Mouse (Mus musculus): ENCODE measurements around the gene Lag3. TPM values are rescaled to one million over a fixed set of nuclear protein-coding genes. Genes with fewer than 3 reads are reported as not detected.

Gene Lag3
- polyA plus RNA-seq, 1 experiment from 2014 or later, result 3.2 TPM

GRCm38 (mm10) chr6:124918890-124919627 lies 7.6 kb upstream of the Lag3 start:
- peaks cover 8% of the 10 kb centered on the region for H3K36me3 ChIP-seq
- H3K27ac ChIP-seq (replicated peaks), result peak overlapping the region; percentile 100
- H3K4me2 ChIP-seq, result peak overlapping the region; percentile 99
- peaks cover 58% of the 10 kb centered on the region for H3K4me1 ChIP-seq
- no peaks in the 10 kb centered on the region for H3K27me3 ChIP-seq (replicated peaks)
- no peaks in the 10 kb centered on the region for H3K9me3 ChIP-seq (replicated peaks)
- ATAC-seq (ENCODE audit: low FRiP score), result no peak
- peak overlapping the region; percentile 100 for H3K9ac ChIP-seq (replicated peaks)
- peak overlapping the region; percentile 95 for H3K4me3 ChIP-seq (replicated peaks)
- WGBS, result 17% methylated on average over 13 of the region's 14 CpGs

GRCm38 (mm10) chr6:124918331-124918690 lies 6.8 kb upstream of the Lag3 start:
- WGBS, result 6% methylated on average over 7 of the region's 7 CpGs
- Histone ChIP-seq H3K9ac (replicated peaks) (peak overlapping the region; percentile 100), H3K4me1 (peaks cover 63% of the 10 kb centered on the region), H3K9me3 (replicated peaks) (no peaks in the 10 kb centered on the region), H3K4me3 (replicated peaks) (peak overlapping the region; percentile 95), H3K27me3 (replicated peaks) (no peaks in the 10 kb centered on the region), H3K4me2 (peak overlapping the region; percentile 99), H3K27ac (replicated peaks) (peak overlapping the region; percentile 100), H3K36me3 (peaks cover 16% of the 10 kb centered on the region)
- no peak for ATAC-seq (ENCODE audit: low FRiP score)

GRCm38 (mm10) chr6:124917518-124918330 lies 6.2 kb upstream of the Lag3 start:
- peak overlapping the region; percentile 100 for H3K27ac ChIP-seq (replicated peaks)
- no peaks in the 10 kb centered on the region for H3K9me3 ChIP-seq (replicated peaks)
- H3K4me1 ChIP-seq, result peaks cover 63% of the 10 kb centered on the region
- peaks cover 22% of the 10 kb centered on the region for H3K36me3 ChIP-seq
- H3K9ac ChIP-seq (replicated peaks), result peak overlapping the region; percentile 100
- peak overlapping the region; percentile 99 for H3K4me2 ChIP-seq
- H3K4me3 ChIP-seq (replicated peaks), result peak overlapping the region; percentile 95
- under 1% methylated on average over 56 of the region's 89 CpGs for WGBS
- ATAC-seq (ENCODE audit: low FRiP score), result peak; percentile 84
- no peaks in the 10 kb centered on the region for H3K27me3 ChIP-seq (replicated peaks)

DNA sequence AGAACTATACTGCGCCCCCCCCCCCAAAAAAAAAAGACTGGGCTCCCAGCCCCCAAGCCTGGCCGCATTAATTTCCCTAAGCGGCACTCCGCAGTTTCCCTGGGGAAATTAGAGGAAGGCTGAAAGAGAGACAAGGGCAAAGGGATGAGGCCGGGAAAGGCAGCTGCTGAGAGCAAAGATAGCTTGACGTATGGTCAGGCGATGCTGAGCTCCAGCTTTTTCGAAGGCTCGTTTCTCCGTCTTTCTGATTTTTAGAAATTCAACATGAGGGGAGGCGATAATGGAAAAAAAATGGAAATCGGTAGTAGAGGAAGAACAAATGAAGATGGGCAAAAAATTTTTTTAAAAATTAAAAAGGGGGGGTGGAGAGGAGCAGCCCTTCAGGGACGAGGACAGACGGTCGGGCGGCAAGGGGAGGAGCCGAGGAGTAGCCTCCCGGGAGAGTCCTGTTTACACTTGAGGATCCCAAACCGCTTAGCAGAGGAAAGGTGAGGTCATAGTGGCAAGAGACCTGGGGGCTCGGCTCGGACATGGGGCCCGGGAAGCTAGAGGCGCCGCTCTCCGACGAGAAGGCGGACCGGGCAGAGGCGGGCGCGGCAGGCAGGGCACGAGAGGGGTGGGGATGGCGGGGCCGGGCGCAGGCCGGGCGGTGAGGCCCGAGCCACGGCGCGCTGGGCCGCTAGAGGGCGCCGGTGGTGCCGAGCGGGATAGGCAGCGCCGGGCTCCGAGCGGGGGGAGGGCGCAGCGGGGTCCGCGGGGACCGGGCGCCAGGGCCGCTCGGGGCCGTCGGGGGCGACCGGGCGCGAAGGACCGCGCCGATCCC lies 5.4 kb upstream of the Lag3 start:
- peak overlapping the region; percentile 100 for H3K27ac ChIP-seq (replicated peaks)
- peak overlapping the region; percentile 100 for H3K9ac ChIP-seq (replicated peaks)
- peak overlapping the region; percentile 95 for H3K4me3 ChIP-seq (replicated peaks)
- peak; percentile 64 for ATAC-seq (ENCODE audit: low FRiP score)
- WGBS, result 1% methylated on average over 55 of the region's 67 CpGs
- peak overlapping the region; percentile 99 for H3K4me2 ChIP-seq
- H3K4me1 ChIP-seq, result peaks cover 63% of the 10 kb centered on the region
- H3K27me3 ChIP-seq (replicated peaks), result no peaks in the 10 kb centered on the region
- H3K9me3 ChIP-seq (replicated peaks), result no peaks in the 10 kb centered on the region
- peaks cover 23% of the 10 kb centered on the region for H3K36me3 ChIP-seq

DNA sequence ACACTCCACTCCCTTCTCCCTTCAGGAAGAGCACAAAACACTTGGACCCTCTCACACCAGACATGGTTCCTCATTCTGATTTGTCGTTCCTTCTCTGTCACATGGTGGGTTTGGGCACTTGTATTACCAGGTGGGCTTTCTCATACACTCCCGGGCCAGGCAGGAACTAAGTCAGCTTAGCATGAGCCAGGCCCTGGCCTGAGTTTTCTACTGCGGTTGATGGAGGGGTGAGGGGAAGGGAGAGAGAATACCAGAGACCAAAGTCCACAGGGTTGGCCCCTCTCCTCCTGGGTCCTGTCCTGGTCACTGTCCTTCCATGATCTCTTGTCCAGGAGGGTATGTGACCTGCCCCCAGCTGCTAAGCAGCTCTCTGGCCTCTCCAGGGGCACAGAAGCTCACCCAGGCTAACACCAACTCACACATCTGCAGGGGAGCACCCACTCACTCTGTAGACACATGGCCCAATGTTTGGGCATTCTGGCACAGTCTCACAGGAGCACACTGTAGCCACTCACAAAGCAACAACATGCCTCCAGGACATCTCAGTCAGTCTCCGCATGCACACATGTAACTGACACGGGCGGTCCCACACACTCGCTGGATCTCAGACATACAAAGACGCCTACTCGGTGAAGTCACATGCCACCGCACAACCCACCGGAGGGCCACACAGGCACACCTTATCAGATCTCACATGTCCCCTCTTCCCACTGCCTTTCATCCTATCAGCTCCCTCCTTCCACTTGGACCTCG lies 4.6 kb upstream of the Lag3 start:
- peak overlapping the region; percentile 100 for H3K9ac ChIP-seq (replicated peaks)
- no peaks in the 10 kb centered on the region for H3K9me3 ChIP-seq (replicated peaks)
- peaks cover 60% of the 10 kb centered on the region for H3K4me1 ChIP-seq
- peak overlapping the region; percentile 99 for H3K4me2 ChIP-seq
- peak overlapping the region; percentile 95 for H3K4me3 ChIP-seq (replicated peaks)
- no peak for ATAC-seq (ENCODE audit: low FRiP score)
- peak overlapping the region; percentile 100 for H3K27ac ChIP-seq (replicated peaks)
- H3K27me3 ChIP-seq (replicated peaks), result no peaks in the 10 kb centered on the region
- WGBS, result 5% methylated on average over 12 of the region's 12 CpGs
- peaks cover 23% of the 10 kb centered on the region for H3K36me3 ChIP-seq

DNA sequence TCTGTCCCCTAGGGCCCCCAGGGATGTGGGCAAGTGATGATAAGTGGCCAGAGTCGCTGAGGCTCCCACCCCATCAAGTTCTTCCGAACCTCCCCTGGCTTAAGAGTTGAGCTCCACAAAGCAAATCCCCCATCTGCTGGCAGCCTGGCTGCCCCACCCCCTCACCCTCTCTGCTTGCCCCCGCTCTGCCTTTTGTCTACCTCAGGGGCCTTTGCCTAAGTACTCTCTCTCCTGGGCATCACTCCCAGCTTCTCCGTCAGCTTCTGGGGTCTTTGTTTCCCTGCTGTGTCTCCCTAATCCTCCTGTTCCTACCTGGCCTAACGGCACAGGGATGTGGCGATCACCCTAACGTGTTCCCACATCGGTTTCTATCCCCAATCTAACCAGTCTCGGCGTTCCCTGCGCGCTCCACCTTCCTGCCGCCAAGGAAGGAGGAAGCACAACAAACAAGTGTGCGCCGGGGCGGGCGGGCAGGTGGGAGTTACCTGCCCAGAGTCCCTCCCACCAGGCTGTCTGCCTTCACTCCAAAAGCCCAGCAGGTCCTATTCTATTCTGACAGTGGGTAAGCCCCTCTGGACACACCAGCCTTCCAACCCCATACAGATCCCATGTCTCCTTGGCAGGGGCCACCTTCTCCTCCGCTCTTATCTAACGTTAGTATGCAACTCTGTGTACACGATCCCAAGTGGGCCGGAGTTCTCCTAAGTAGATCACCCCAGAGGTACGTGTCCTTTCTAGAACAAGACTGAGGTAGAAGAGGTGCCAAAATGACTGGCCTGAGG lies 3.8 kb upstream of the Lag3 start:
- 12% methylated on average over 22 of the region's 22 CpGs for WGBS
- Histone ChIP-seq H3K4me2 (peak overlapping the region; percentile 99), H3K4me1 (peaks cover 56% of the 10 kb centered on the region), H3K4me3 (replicated peaks) (peak overlapping the region; percentile 95), H3K9ac (replicated peaks) (peak overlapping the region; percentile 100), H3K27ac (replicated peaks) (peak overlapping the region; percentile 100), H3K36me3 (peaks cover 23% of the 10 kb centered on the region), H3K27me3 (replicated peaks) (no peaks in the 10 kb centered on the region), H3K9me3 (replicated peaks) (no peaks in the 10 kb centered on the region)
- ATAC-seq (ENCODE audit: low FRiP score), result no peak

DNA sequence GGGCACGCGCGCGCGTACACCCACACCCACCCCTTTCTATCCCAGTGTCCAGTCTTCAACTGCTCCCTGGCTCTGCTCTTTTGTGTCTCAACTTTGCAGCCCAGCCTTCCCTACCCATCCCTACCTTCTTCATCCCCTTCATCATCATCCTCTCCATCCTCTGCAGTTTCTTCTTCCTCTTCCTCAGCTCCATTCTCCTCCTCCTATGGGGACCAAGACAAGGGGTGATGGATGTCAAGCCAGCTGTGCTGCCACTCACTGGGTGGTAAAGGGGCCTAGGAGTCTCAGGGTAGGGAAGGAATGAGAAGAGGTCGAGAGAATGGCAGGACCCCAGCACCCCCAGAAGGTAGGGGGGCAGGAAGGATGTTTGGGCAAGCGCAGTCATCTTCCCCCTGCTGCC lies 3.0 kb upstream of the Lag3 start:
- Histone ChIP-seq H3K4me1 (peaks cover 59% of the 10 kb centered on the region), H3K4me2 (peak overlapping the region; percentile 99), H3K27me3 (replicated peaks) (no peaks in the 10 kb centered on the region), H3K36me3 (peaks cover 23% of the 10 kb centered on the region), H3K9me3 (replicated peaks) (no peaks in the 10 kb centered on the region), H3K4me3 (replicated peaks) (peak overlapping the region; percentile 95), H3K27ac (replicated peaks) (peak overlapping the region; percentile 100; the same call in 1 of the 2 replicates), H3K9ac (replicated peaks) (peak overlapping the region; percentile 100)
- 87% methylated on average over 7 of the region's 7 CpGs for WGBS
- ATAC-seq (ENCODE audit: low FRiP score), result no peak

DNA sequence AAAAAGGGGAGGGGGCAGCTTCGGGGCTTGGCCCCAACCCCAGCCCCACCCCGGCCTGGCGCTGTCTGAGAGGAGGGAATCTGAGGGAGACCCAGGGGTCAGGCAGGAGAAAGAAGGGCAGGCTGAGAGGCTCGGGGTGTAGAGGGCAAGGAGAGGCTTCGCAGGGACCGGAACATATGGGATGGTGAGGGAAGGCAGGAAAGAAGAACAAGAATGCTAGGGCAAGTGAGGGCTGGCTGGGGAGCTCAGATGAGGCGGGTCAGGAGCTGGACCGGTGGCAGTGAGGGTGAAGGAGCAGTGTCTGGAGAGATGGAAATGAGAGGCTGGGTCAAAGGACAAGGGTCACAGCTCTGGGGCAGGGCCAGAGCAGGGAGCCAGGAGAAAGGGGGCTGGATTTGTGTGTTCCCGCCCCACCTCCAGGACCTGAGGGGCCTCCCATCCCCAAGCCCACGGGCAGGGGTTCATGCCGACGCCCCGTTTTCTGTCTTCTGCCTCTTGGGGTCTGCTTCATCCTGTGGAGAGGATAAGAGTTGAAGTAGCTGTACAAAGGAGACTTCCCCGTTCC lies 2.3 kb upstream of the Lag3 start:
- Histone ChIP-seq H3K27ac (replicated peaks) (peak overlapping the region; percentile 46; the same call in 1 of the 2 replicates), H3K9ac (replicated peaks) (peak overlapping the region; percentile 100; the same call in 1 of the 2 replicates), H3K4me3 (replicated peaks) (no peak overlapping the region), H3K27me3 (replicated peaks) (no peaks in the 10 kb centered on the region), H3K4me1 (peaks cover 52% of the 10 kb centered on the region), H3K9me3 (replicated peaks) (no peaks in the 10 kb centered on the region), H3K4me2 (0 out of 2 replicates have a peak overlapping the region, but pooled peaks have one; percentile 99), H3K36me3 (peaks cover 23% of the 10 kb centered on the region)
- no peak for ATAC-seq (ENCODE audit: low FRiP score)
- 73% methylated on average over 14 of the region's 14 CpGs for WGBS

- WGBS, result 66% methylated on average over 6 of the region's 6 CpGs
- Histone ChIP-seq H3K27me3 (replicated peaks) (no peaks in the 10 kb centered on the region), H3K9ac (replicated peaks) (no peak overlapping the region), H3K4me3 (replicated peaks) (no peak overlapping the region), H3K9me3 (replicated peaks) (no peaks in the 10 kb centered on the region), H3K4me2 (no peak overlapping the region), H3K27ac (replicated peaks) (peak overlapping the region; percentile 46), H3K4me1 (peaks cover 47% of the 10 kb centered on the region), H3K36me3 (peaks cover 23% of the 10 kb centered on the region)
- ATAC-seq (ENCODE audit: low FRiP score), result no peak
Measured at GRCm38 (mm10) chr6:124913214-124913613, 1.7 kb upstream of the Lag3 start.

- Histone ChIP-seq H3K4me3 (replicated peaks) (0 out of 2 replicates have a peak overlapping the region, but pooled peaks have one; percentile 6), H3K27ac (replicated peaks) (0 out of 2 replicates have a peak overlapping the region, but pooled peaks have one; percentile 28), H3K9ac (replicated peaks) (peak overlapping the region; percentile 36), H3K36me3 (peaks cover 23% of the 10 kb centered on the region), H3K27me3 (replicated peaks) (no peaks in the 10 kb centered on the region), H3K4me1 (peaks cover 37% of the 10 kb centered on the region), H3K4me2 (peak overlapping the region; percentile 50), H3K9me3 (replicated peaks) (no peaks in the 10 kb centered on the region)
- 3% methylated on average over 32 of the region's 32 CpGs for WGBS
- ATAC-seq (ENCODE audit: low FRiP score), result no peak
Measured at GRCm38 (mm10) chr6:124910032-124910431, 1.5 kb downstream of the Lag3 start.

Measured in neural tube, embryonic 15.5 days (tissue).